Mouse (Mus musculus) T-helper 17 cell (primary cell): ENCODE results near the gene Galnt18.

Experiments
- in situ Hi-C, 2 experiments: fragments of 300-600 bp; cut with MboI, MseI; formaldehyde crosslinking; loops; 1 replicate in 1 of 2; 2 replicates in 1 of 2; pipeline ENCODE4 v1.15.1; 2025; ENCODE audit warnings: high pct_unique_total_duplicates in 2 of 2

Galnt18 gene

DNA sequence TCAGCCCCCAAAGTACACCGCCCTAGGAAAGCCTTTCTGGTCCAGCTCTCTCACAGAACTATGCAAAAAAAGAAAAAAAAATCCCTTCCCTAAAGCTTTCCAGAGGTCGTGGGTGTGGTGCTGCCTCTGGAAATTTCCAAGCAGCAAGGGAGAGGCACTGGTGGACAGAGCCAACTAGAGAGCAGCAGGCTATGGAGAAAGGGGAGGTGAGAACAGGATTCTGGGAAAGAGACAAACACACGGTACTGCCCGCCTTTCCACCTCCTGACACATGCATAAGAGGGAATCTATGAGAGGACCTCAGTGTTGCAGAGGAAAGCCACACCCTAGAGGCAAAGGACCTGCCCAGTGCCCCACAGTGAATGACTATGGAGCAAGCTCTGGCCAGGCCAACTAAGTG lies 60.9 kb downstream of the Galnt18 start:
- in situ Hi-C loops: no loop called here

DNA sequence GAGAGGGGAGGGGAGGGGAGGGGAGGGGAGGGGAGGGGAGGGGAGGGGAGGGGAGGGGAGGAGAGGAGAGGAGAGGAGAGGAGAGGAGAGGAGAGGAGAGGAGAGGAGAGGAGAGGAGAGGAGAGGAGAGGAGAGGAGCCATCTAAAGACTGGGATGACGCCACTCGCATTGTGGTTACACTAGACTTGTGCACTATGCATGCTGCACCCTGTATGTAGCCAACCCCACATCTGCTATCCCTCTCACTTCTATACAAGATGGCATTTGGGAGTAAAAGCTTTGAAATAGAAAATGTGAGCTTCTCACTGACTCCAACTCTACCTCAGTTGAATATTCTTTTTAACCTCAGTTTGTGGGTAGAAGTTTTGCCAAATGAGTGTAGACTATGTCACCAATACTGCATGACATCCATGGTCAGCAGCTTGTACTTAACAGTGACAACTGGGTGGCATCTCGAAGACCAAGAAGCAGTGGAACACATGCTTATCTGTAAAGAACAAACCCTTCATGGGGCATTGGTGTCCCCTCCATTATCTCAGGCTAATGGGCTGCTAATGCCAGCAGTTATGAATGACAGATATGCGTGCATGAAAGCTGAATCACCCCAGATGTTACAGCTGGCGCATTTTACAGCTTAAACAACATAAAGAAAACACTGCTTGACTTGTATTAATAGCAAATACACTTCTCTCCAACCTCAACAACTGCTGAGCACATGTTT lies 65.0 kb downstream of the Galnt18 start:
- in situ Hi-C loops: no loop called here

DNA sequence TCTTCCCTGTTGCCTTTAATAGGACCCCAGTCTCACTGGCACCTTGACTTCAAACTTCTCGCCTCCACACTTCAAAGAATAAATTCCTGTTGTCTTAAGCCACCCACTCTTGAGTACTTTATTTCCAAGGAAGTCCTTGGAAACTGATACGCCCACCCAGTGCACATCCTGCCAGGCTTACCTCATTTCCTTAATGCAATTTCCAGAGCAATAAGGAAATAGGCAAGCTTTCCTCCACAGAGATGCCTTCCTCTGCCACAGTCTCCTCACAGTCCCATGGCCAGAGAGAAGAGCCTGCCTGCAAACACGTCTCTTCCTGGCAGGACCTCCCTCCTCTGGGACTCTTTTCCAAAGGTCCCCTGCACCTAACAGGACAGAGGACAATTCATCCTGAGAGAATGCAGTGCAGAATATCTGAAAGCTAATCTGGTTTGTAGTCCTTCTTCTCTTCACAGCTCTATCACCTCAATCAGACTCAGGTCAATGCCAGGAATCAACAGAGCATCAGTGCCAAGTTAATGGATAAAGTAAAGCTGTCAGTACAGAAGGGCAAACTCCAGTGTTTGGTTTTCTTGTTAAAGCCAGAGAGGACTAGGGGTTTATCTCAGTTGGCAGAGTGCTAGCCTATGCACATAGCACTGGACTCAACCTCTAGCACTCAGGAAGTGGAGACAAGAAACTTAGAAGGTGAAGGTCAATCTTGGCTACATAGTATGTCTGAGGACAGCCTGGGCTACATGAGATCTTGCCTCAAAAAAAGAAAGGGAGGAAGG lies 65.8 kb downstream of the Galnt18 start:
- in situ Hi-C loops: no loop called here

DNA sequence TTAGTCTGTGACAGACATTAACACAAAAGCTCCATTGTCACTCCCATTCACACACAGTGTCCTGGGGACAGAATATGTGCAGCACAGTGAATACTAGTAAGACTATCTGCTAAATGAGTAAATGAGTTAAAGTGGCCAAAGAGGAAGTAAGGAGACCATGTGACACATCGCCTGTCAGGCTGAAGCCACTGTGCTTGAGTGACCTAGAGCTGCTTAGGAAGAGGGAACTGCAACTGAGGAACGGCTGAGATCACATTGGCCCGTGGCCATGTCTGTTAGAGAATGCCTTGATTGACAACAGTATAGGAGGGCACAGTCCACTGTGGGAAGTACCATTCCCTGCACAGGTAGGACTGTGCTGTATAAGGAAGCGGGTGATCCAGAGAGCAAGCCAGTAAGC lies 67.0 kb downstream of the Galnt18 start:
- in situ Hi-C loops: no loop called here

DNA sequence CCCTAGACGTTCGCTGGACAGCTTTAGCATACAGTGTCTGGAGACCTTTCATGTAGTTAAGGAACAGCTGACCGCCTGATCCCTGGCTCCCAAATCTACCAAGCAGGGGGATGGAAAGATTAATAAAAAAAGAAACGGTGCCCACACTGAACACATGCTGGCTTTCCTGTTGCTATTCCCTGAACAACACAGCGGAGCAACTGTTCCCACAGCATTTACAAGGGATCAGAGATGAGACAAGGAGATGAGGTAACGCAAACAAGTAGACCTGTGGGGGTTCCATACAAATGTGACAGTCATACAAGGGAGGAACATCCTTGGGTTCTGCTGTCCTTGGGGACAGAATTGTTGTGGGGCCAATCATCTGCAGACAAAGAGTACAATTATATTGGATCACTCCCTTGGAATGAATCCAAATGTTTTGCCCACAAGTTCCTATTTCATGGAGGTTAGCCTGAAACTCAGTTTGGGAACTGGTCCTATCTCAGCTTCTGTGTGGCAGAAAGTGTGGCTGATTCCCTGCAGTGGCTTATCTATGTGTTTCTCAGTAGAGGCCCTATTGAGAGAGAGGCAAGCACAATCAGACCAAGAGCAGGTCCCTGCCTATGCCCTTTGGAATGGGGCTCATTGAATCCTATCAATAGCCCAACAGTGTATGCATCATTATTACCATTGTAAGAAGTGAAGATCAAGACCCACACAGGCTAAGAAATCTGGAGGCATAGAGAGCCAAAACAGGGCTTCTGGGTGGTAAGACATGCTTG lies 68.5 kb downstream of the Galnt18 start:
- in situ Hi-C loops: no loop called here

DNA sequence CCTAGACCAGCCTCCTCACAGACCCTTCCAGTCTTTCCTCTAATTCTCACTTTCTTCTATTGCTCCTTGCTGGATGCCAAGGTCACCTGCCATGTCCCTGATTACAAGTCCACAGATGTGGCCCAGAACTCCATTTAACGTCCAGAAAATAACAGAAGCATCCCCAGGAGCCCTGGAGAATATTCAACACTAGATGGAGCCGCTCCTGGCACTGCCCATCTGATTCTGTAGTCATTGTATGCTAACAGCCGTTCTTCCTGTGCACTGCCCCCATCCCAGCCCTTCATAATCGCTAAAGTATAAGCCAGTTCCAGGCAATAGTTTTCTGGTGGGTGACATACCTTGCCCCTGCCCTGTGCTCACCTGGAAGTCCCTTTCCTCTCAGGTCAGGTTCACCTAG lies 69.5 kb downstream of the Galnt18 start:
- in situ Hi-C loops: no loop called here

DNA sequence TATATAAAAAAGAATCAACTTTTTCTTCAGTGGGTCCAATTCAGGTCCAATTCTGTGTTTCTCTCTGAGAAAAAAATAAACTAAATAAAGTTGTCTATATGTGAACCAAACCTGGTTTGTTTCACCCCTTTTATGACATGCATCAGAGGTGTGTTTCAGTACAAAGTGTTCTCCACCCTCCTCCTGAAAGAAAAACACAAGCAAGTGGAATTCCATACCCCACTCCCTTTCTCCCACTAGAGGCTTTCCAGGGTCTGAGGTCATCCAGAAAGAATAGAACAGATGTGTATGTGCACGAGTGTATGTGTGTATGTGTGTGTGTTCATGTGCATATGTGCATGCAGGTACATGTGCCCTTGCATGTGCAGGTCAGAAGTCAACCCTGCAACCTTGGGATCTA lies 71.2 kb downstream of the Galnt18 start:
- in situ Hi-C loops: no loop called here

DNA sequence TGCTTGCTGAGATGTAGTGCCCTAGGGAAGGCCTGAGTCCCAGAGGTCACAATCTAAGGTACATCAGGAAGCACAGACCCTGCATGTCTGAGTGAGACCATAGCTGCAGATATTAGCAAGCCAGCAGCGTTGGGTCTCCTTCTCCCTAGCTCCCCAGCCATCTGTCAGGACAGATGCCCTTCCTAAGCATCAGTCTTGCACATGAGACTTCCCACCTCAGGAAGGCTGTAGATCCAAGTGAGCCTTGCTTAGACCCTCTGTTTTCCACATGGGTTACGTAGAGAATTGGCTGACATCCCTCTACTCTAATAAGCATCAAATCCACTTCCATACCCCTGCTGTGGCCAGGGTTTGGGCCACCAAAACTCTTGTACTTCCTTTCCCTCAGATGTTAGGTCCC lies 76.8 kb downstream of the Galnt18 start:
- in situ Hi-C loops: no loop called here

DNA sequence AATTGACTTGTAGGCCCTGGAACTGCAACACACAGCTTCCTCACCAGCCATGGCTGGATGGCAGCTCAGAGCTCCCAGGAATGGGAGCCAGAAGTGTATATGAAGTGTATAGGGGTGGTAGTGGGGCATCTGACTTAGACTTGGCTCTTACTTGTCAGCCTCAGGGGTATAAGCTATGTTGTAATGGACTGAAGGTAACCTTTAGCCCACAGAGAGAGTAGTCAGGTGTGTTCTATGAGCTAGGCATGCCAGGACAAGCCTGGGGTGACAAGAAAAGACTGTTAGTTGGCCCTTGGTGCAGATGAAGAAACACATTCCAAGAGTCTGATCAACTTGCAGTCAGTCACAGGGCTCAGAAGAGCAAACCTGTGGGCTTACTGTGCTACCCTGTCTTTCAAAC lies 78.0 kb downstream of the Galnt18 start:
- in situ Hi-C loops: no loop called here

DNA sequence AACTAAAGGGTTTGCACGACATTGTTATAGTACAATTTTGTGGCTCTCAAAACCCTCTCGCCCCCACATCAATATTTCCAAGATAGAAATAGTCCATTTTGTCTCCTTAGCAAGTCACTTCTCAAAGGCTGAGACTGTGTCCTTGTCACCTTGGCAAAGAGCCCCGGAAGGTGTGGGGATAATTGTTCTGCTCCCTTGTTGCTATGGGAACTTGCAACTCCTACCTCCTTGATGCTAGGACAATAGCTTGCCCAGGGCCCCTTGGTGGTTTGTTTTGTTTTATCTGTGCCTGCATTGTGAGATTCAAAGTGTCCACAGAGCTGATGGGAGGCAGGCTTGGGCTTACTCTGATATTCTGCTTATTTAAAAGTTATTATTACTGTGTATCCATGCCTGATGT lies 80.3 kb downstream of the Galnt18 start:
- in situ Hi-C loops: no loop called here

DNA sequence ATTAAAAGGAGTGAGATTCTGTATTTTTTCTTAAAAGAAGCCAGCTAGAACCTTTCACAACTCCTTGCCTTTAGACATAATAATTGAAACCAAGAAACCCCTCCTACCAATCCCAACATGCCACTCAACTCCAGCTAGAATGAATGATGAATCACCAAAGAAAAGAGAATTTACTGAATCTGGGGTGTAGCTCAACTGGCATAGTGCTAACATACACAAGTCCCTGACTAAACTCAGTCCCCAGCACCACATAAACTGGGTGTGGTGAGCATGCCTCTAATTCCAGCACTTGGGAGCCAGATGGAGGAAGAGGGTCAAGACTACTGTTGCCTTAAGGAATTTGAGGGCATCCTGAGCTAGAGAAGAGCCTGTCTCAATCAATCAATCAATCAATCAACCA lies 83.6 kb downstream of the Galnt18 start:
- in situ Hi-C loops: no loop called here

DNA sequence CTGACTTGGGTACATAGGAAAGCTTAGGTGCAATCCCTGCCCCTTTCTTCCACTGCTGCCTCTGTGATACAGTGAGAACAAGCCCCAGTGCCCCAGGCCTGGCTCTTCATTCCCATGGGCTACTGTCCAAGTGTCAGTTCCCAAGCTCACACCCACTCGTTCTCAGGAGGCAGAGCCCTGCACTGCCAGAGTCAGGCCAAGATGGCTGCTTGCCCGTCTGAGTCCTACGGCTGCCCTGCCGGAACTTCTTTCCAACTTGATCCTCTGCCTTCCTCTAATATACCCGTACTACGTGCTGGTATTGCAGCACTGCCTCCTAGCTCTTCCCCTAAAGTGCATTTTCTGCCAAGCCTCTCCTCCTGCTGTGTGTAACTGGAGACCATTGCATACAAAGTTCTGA lies 85.5 kb downstream of the Galnt18 start:
- in situ Hi-C loops: no loop called here

DNA sequence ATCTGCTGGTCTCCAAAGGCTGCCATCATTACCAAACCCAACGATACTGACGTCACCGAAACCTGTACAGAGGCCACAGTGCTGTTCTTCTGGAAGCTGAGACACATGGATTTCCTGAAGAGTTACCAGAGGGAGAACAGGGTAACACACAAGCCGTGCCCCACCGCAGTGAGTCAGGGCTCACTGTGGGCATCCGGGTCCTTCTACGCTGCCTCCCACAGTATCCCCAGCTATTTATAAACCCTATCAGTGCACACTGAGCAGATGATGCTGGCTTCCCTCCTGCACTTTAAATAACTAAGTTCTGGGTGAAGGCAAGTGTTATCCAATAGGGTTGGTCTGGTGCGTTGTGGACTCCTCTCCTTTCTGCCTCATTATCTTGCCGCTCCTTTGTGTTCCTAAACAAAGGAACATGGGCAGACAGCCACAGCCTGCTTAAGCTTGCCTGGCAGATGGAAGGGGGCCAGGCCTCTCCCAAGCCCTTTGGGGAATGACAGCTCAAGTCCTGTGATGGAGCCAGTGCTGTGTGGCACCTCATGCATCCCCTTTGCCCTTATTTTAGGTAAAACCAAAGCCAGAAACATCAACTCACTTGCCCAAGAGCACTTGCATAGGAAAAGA lies 87.0 kb downstream of the Galnt18 start:
- in situ Hi-C loops: no loop called here

DNA sequence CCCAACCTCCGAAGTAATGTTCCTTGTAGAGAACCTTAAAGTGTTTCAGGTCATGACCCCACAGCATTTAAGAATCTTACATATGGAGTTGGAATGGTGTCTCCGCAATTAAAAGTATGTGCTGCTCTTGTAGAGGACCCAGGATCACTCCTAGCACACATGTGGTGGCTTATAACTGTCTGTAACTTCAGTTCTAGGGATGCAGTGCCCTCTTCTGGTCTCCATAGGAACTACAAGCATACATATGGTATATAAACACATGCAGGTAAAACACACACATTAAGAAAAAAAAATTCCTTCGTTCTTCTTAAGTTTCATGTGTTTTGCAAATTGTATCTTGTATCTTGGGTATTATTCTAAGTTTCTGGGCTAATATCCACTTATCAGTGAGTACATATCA lies 99.7 kb downstream of the Galnt18 start:
- in situ Hi-C loops: no loop called here

DNA sequence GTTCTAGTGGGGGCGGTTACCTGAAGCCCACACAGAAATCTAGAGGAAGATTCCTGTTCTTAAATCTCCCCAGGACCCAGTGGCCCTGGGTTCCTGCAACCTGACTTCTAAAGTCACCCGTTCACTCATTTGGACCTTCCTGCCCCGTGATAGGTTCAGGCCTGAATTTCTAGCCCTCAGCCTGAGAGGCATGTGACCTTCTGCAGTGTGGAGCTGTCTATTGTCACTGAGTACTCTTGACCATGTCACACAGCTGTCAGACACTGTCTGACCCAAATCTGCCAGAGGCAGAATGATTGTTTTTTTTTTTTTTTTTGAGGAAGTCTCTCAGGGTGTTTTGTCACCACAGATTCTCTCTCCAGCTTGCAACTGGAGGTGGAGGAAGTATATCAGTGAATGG lies 103.3 kb downstream of the Galnt18 start:
- in situ Hi-C loops: no loop called here

DNA sequence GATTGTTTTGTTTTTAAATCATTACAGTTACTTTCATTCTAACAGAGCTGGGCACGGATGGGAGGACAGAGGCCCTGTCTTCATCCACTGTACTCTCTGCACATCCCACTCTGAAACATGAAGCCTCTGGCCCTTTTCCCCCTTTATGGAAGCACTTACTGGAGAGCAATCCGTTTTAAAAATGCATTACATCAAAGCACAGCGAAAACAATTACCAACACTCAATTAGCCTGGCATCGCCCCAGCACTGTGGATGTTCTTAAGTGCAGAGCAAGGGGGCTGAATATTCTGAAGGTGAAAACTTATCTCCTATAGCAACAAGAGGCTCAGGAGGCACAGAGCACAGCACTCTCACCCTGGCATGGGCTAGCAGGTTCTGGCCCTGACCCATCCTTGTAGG lies 107.3 kb downstream of the Galnt18 start:
- in situ Hi-C loops: no loop called here

DNA sequence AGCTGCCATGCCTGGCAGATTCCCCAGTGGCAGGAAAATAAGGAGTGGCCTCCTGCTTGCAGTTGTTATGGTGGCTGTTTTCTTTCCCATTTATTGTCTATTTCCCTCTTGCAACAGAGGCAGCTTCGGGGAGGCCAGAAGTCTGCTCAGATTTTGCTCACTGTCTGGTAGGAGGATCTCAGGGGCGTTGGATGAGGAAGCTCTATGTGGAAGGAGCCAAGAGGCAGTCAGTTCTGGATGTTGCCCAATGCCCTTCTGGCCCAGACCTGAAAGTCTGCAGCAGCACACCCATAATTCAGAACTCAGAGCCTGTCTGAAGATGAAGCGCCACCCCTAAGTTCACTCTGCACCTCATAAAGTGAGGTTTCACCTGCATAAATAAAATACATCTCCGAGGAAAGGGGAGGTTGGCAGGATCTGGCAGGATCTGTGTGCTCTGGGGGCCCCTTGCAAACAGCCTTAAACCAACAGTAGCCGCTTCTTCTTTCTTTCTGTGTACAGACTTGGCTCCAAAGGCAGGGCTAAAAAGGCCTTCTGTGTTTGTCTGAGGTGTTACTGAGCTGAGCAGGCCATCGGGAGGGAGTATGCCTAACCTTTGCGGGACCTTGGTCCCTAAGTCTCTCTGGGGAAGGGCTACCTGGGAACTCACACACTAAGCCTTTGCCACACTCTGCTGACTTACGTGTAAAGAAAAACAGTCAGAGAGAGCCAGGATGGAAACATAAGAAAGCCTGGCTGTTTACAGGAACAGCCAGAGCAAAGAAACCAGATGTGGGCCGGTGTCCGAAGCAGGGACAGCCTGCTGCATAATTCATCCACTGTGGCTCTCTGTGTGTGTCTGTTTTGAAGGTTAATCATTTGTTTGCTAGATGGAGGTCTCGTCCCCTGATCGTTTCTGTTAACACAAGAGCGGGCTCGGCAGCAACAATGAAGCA lies 116.4 kb downstream of the Galnt18 start:
- in situ Hi-C loops: loop anchor here in 1 of 2 experiments (10.0 kb wide), 1 partner anchor 1111 kb away; no protein-coding TSS in a partner anchor

DNA sequence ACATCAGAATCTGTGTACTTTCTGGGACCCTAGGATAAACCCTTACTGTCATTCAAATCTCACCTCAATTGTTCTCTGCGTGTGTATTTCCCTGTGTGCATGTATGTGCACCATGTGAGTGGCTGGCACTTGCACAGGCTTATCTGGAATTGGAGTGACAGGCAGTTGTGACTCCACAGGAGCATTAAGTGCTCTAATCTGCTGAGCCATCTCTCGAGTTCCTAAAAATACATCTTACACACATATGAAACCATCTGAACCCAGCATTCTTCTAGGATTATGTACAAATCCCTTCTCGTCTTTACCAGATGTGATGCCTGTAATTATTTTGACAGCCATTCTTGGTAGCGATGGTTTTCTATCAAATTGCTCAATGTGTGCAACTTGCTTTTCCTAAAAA lies 121.2 kb downstream of the Galnt18 start:
- in situ Hi-C loops: no loop called here

DNA sequence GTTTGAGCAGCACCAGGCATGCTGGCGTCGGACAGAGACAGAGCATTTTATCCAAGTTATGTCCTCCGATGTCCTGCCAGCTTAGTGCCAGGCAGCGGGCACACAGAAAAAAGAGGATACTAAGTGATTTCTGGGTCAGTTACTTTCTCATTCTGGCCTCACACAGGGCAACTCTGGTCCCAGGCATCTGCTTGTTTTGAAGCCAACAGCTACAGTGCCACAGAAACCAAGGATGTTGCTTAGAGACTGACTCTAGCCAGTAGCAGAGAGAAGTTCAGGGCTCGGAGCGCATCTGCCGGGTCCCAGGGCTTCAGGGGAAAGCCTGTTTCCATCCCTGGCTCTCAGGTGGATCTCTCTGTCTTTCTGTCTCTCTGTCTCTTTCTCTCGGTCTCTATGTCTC lies 124.8 kb downstream of the Galnt18 start:
- in situ Hi-C loops: no loop called here

DNA sequence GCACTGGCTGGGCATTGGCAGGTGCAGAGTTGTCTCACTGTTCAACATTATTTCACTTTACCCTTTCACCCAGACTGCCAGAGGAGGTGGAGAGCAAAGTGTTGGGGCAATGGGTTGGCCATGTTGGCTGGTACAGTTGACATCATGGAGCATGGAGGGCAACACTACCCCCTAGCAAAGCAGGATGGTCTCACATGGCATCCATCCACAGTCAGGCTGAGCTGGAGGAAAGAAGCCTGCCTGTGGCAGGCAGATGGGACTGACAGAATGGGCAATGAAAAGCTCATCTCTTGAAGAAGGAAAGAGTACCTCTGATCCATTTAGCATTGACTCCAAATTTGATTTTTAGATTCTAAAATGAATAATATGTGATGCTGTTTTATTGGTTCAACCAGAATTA lies 125.3 kb downstream of the Galnt18 start:
- in situ Hi-C loops: no loop called here

DNA sequence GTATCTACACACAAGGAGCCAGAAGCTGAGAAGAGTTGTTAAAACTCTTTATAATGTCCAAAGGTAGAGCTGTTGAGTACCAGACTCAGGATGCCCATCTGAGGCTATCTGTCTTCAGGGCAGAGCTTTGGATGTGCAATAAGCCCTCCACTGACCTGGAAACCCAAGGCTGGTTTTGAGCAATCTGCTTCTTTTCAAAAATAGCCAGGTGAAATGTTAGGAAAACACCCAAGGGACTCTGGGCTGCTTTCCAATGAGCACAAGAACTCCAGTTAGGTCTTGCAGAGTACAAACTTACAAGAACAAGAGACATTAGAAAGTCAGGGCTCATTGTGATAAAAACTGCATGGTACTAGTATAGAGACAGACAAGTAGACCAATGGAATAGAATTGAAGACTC lies 135.4 kb downstream of the Galnt18 start:
- in situ Hi-C loops: no loop called here
